Mouse (Mus musculus) midbrain, postnatal 0 days (tissue): Measurements from ENCODE around the gene Tmprss11d. TPM values are rescaled to one million over a fixed set of nuclear protein-coding genes. Genes with fewer than 3 reads are reported as not detected.

Experiments
- ATAC-seq: fragments of 200-750 bp; cut with Nextera tagmentation; 2 replicates; pipeline ENCODE4 v1.8.0; 2017; ENCODE audit warnings: moderate number of reproducible peaks, mild to moderate bottlenecking, moderate TSS enrichment, moderate library complexity; ENCODE audit not compliant: low FRiP score
- DNase-seq: peaks from one replicate; pipeline ENCODE4 v3.0.0-alpha.2; 2015; ENCODE audit warnings: low spot score
- H3K27ac ChIP-seq: fragments of 300-500 bp; sonication (generic); 2 replicates; pipeline ENCODE4 v1.5.1; 2014; ENCODE audit warnings: low read depth, mild to moderate bottlenecking, low read length, mixed read lengths
- H3K27me3 ChIP-seq: fragments of 300-500 bp; sonication (generic); 2 replicates; pipeline ENCODE4 v1.6.1; 2014; ENCODE audit warnings: low read length, control low read depth, mixed read lengths; ENCODE audit not compliant: insufficient read depth
- H3K36me3 ChIP-seq: fragments of 300-500 bp; sonication (generic); 2 replicates; pipeline ENCODE4 v1.6.1; 2014; ENCODE audit warnings: low read length, control low read depth, mixed read lengths; ENCODE audit not compliant: insufficient read depth
- H3K4me1 ChIP-seq: fragments of 300-500 bp; sonication (generic); 2 replicates; pipeline ENCODE4 v1.6.1; 2014; ENCODE audit warnings: mild to moderate bottlenecking, control low read depth, antibody characterized with exemption, low read length, mixed read lengths; ENCODE audit not compliant: insufficient read depth
- H3K4me2 ChIP-seq: fragments of 300-500 bp; sonication (generic); 2 replicates; pipeline ENCODE4 v1.6.1; 2014; ENCODE audit warnings: low read depth, mild to moderate bottlenecking, low read length, mixed read lengths; ENCODE audit not compliant: poor library complexity, severe bottlenecking
- H3K4me3 ChIP-seq: fragments of 300-500 bp; sonication (generic); 2 replicates; pipeline ENCODE4 v1.5.1; 2014; ENCODE audit warnings: low read depth, mild to moderate bottlenecking, low read length, moderate library complexity
- H3K9ac ChIP-seq: fragments of 300-500 bp; sonication (generic); replicated peaks from 2 replicates; pipeline ENCODE4 v1.6.1; 2014; ENCODE audit warnings: mild to moderate bottlenecking, low read length, moderate library complexity, mixed read lengths; ENCODE audit not compliant: poor library complexity, severe bottlenecking
- H3K9me3 ChIP-seq: fragments of 300-500 bp; sonication (generic); 2 replicates; pipeline ENCODE4 v1.6.1; 2016; ENCODE audit warnings: low read length, control low read depth
- CTCF ChIP-seq: IDR thresholded peaks from 2 replicates; pipeline ENCODE4 v1.5.1; 2016; ENCODE audit warnings: antibody characterized with exemption, mild to moderate bottlenecking
- WGBS: fragments of 180-500 bp; shearing (Covaris S2); extraction: QIAGEN DNeasy Blood & Tissue Kit; methylation state at CpG from one replicate; pipeline ENCODE4 v1.1.7; 2014; 5-methylcytosine and 5-hydroxymethylcytosine counted together
- polyA plus RNA-seq: library from polyadenylated mRNA; unstranded; fragments of >200 nt; fragmentation: Nextera tagmentation; extraction: Ambion mirVana; gene quantifications from 2 replicates; pipeline ENCODE4 v1.2.1, GENCODE M21; 2015
- total RNA-seq: library from RNA; depleted of rRNA; stranded (reverse); fragments of >200 nt; gene quantifications from 2 replicates; pipeline ENCODE4 v1.2.3, GENCODE M21; 2014; rRNA removed

Tmprss11d gene
- total and polyA plus RNA-seq, 2 experiments from 2014 or later: 0.22 TPM; not detected in 1

DNA sequence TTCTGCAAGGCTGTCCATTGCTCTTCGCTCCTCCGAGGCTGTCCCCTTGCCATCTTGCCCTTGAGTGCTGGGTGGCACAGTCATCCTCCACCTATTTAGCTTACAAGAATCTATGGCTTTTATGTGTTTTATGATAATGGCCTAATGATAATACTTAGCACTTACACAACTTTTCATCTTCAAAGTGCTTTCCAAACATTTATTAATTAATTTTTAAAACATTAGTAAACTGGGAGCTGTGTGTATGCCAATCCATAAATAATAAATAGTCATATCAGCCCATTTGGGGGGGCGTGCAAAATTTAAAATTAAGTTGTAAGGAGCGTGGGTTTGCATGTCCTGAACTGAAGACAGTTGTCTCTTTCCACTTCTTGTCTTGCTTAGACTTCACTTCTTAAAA is 84.0 kb downstream of the Tmprss11d start, which contains the start of gene Tmprss11c:
Tmprss11c (minus strand) TSS at position 101 of the 400 bp plus-strand sequence.
- WGBS: 78% methylated on average over 4 of the region's 4 CpGs
- no peak for TF ChIP-seq CTCF
- Histone ChIP-seq H3K36me3 (no peaks in the 10 kb centered on the region), H3K9me3 (no peaks in the 10 kb centered on the region), H3K27me3 (no peaks in the 10 kb centered on the region), H3K9ac (no peak within 1 kb of the TSS), H3K4me2 (no peak within 1 kb of the TSS), H3K4me3 (no peak within 1 kb of the TSS), H3K4me1 (no peaks in the 10 kb centered on the region), H3K27ac (no peak within 1 kb of the TSS)
- ATAC-seq (no peak), DNase-seq (no peak)

Other genes starting within 250 kb of the Tmprss11d start
- gene Uba6, start 200.6 kb downstream of the Tmprss11d start, total RNA-seq: 16.1 and 16.2 TPM in 2 replicates
- 7.3 and 7.8 TPM in 2 replicates for gene Uba6, start 200.6 kb downstream of the Tmprss11d start, polyA plus RNA-seq
- gene Gnrhr, start 175.5 kb downstream of the Tmprss11d start, total RNA-seq: not detected in 2 replicates
- not detected in 2 replicates for gene Gnrhr, start 175.5 kb downstream of the Tmprss11d start, polyA plus RNA-seq
- gene Tmprss11c, start 84.1 kb downstream of the Tmprss11d start, total RNA-seq: not detected in 2 replicates
- gene Tmprss11c, start 84.1 kb downstream of the Tmprss11d start, polyA plus RNA-seq: not detected in 2 replicates
- gene Tmprss11a, start 95.6 kb upstream of the Tmprss11d start, total RNA-seq: not detected in 2 replicates
- not detected in 2 replicates for gene Tmprss11a, start 95.6 kb upstream of the Tmprss11d start, polyA plus RNA-seq
- gene Tmprss11g, start 145.2 kb upstream of the Tmprss11d start, total RNA-seq: not detected in 2 replicates
- not detected in 2 replicates for gene Tmprss11g, start 145.2 kb upstream of the Tmprss11d start, polyA plus RNA-seq